Mouse (Mus musculus): Measurements from ENCODE around the gene Gm19410.

Gm19410 gene

GRCm38 (mm10) chr8:35765499-35766193 is at the start of gene Gm19410:
Gene Gm19410, plus strand, starts transcription at chr8:35765790.
- peak in 1 of 2 experiments; percentile 49 for DNase-seq (ENCODE audit: low spot score in 2 of 2)

- no peak for DNase-seq (ENCODE audit: low spot score in 2 of 2)
These were observed 34.8 kb upstream of the Gm19410 start for GRCm38 (mm10) chr8:35730776-35731175.

DNA sequence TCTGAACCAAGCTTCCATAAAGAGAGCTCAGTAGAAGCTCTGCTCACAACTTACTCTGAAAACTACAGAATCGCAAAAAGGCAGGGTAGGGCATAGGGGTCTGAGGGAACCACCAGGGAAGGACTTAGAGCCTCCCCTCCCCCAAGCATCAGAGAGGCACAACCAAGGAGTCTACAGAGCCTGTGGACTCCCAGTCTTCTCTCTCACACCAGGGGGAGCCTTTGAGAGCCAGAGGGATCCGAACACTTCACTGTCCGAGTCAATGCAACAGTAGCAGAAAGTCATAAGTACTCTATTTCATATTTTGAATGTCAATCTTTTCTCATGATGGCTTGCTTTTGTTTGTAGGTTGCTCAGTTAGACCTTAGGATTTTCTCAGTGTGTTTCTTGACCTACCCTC is 30.2 kb upstream of the Gm19410 start:
- no peak for DNase-seq (ENCODE audit: low spot score in 2 of 2)

DNA sequence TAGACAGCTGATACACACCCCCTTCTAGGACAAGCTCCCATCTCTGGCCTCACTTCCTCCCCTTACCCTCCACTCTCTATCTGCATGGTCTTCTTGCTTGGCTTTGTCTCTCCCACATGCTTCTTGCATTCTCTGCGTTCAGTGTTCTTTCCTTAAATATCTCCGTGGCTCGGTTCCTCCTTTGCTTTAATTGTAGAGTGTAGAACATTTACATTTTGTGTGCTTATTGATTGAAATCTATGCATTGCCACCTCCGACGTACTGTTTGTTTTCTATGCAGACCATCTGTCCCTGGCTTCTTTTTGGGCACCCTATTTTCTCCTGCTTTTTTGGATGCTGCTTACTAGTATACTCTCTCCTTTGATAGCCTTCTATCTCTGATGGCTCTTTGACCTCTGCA is 9.4 kb upstream of the Gm19410 start:
- no peak for DNase-seq (ENCODE audit: low spot score in 2 of 2)

GRCm38 (mm10) chr8:35765020-35765419 is 570 bp upstream of the Gm19410 start:
- no peak for DNase-seq (ENCODE audit: low spot score in 2 of 2)

GRCm38 (mm10) chr8:35773508-35773907 is 7.9 kb downstream of the Gm19410 start:
- DNase-seq (ENCODE audit: low spot score in 2 of 2), result no peak

Measured in right cerebral cortex, postnatal 36 days (tissue).